Mouse (Mus musculus) heart, adult 2 months (tissue): ENCODE measurements around the gene Folr1. TPM values are rescaled to one million over a fixed set of nuclear protein-coding genes. Genes with fewer than 3 reads are reported as not detected.

Experiments used
- DNase-seq, 2 experiments: peaks; one replicate each; pipeline ENCODE4 v3.0.0; 2021
- H3K27ac ChIP-seq: fragments of 200-600 bp; 2 replicates; pipeline ENCODE4 v1.8.1; 2022
- H3K27me3 ChIP-seq: fragments of 200-500 bp; 2 replicates; pipeline ENCODE4 v1.6.1; 2012; ENCODE audit warnings: mild to moderate bottlenecking, low read length, inconsistent platforms, mixed read lengths; ENCODE audit not compliant: control insufficient read depth, insufficient read depth
- H3K36me3 ChIP-seq: fragments of 200-500 bp; 2 replicates; pipeline ENCODE4 v1.6.1; 2012; ENCODE audit warnings: low read length, inconsistent platforms; ENCODE audit not compliant: control insufficient read depth, insufficient read depth
- H3K4me1 ChIP-seq: fragments of 200-500 bp; 2 replicates; pipeline ENCODE4 v1.6.1; 2011; ENCODE audit warnings: low read length; ENCODE audit not compliant: control insufficient read depth, insufficient read depth
- H3K4me3 ChIP-seq: fragments of 200-600 bp; 2 replicates; pipeline ENCODE4 v1.8.1; 2022
- H3K79me2 ChIP-seq: fragments of 200-500 bp; replicated peaks from 2 replicates; pipeline ENCODE4 v1.6.1; 2012; ENCODE audit warnings: mild to moderate bottlenecking, inconsistent platforms, low read length, moderate library complexity, mixed read lengths; ENCODE audit not compliant: control insufficient read depth, insufficient read depth
- H3K9ac ChIP-seq: fragments of 200-500 bp; 2 replicates; pipeline ENCODE4 v1.6.1; 2012; ENCODE audit warnings: low read depth, mild to moderate bottlenecking, control low read depth, inconsistent platforms, low read length, mixed read lengths
- CTCF ChIP-seq: fragments of 200-600 bp; IDR thresholded peaks from 2 replicates; pipeline ENCODE4 v1.8.1; 2022; ENCODE audit warnings: antibody characterized with exemption, mild to moderate bottlenecking, moderate library complexity
- EP300 ChIP-seq: fragments of 200-500 bp; IDR thresholded peaks from 2 replicates; pipeline ENCODE4 v1.6.1; 2011; ENCODE audit warnings: low read depth, low read length, control low read depth; ENCODE audit not compliant: insufficient read depth
- POLR2A ChIP-seq: fragments of 200-500 bp; IDR thresholded peaks from 2 replicates; pipeline ENCODE4 v1.6.1; 2011; ENCODE audit warnings: mild to moderate bottlenecking, low read depth, low read length, control low read depth; ENCODE audit not compliant: insufficient read depth
- WGBS: fragments of 180-500 bp; shearing (Covaris S2); methylation state at CpG from one replicate; pipeline ENCODE4 v1.1.7; 2018; 5-methylcytosine and 5-hydroxymethylcytosine counted together
- intact Hi-C: fragments of 180-260 bp; cut with DNase I; formaldehyde crosslinking; loops from one replicate; pipeline ENCODE4 v1.15.1; 2025
- polyA plus RNA-seq: library from polyadenylated mRNA; depleted of rRNA; stranded (reverse); fragments of >200 nt; gene quantifications from 2 replicates; pipeline ENCODE4 v1.2.3, GENCODE M21; 2012
- total RNA-seq, 2 experiments: library from RNA; stranded (reverse); gene quantifications; 2 replicates each; pipeline ENCODE4 v1.2.3; 2021

Gene Folr1
- total and polyA plus RNA-seq, 3 experiments, result 0.39 TPM; not detected in 2

- peaks cover 2% of the 10 kb centered on the region; the same call in 1 of the 2 replicates for H3K4me1 ChIP-seq
- H3K36me3 ChIP-seq, result no peaks in the 10 kb centered on the region
Observed at GRCm38 (mm10) chr7:101857094-101857493, 13.5 kb downstream of the Folr1 start, which contains the start of gene Folr2. Folr2 (minus strand) TSS chr7:101857194.

GRCm38 (mm10) chr7:101853816-101854215, 16.8 kb downstream of the Folr1 start:
- intact Hi-C loops, result no loop called here
- 40% methylated on average over 2 of the region's 2 CpGs for WGBS
- DNase-seq, result no peak
- H3K79me2 ChIP-seq, result no peaks in the 10 kb centered on the region
- no peak overlapping the region for H3K27ac ChIP-seq
- no peak overlapping the region for H3K9ac ChIP-seq
- peaks cover 2% of the 10 kb centered on the region; the same call in 1 of the 2 replicates for H3K4me1 ChIP-seq
- no peak overlapping the region for H3K4me3 ChIP-seq
- H3K27me3 ChIP-seq, result no peaks in the 10 kb centered on the region
- no peaks in the 10 kb centered on the region for H3K36me3 ChIP-seq
- no peak for TF ChIP-seq CTCF
- TF ChIP-seq EP300, result no peak
- TF ChIP-seq POLR2A, result no peak

More at GRCm38 (mm10) chr7:101857094-101857493, 13.5 kb downstream of the Folr1 start, which contains the start of gene Folr2:
- TF ChIP-seq CTCF (no peak), EP300 (no peak), POLR2A (no peak)
- DNase-seq, result no peak
- 91% methylated on average over 4 of the region's 4 CpGs for WGBS
- Histone ChIP-seq H3K79me2 (no peaks in the 10 kb centered on the region), H3K4me3 (no peak within 1 kb of the TSS), H3K27me3 (no peaks in the 10 kb centered on the region), H3K9ac (no peak within 1 kb of the TSS), H3K27ac (no peak within 1 kb of the TSS)
- intact Hi-C loops, result no loop called here

GRCm38 (mm10) chr7:101852846-101853245, 17.7 kb downstream of the Folr1 start:
- TF ChIP-seq EP300, result no peak
- no peak for TF ChIP-seq POLR2A
- TF ChIP-seq CTCF, result no peak
- Histone ChIP-seq H3K9ac (no peak overlapping the region), H3K36me3 (no peaks in the 10 kb centered on the region), H3K27me3 (no peaks in the 10 kb centered on the region), H3K79me2 (no peaks in the 10 kb centered on the region), H3K4me1 (peaks cover 2% of the 10 kb centered on the region; the same call in 1 of the 2 replicates), H3K4me3 (no peak overlapping the region), H3K27ac (no peak overlapping the region)
- intact Hi-C loops, result no loop called here
- 87% methylated on average over 6 of the region's 6 CpGs for WGBS
- DNase-seq, result no peak

DNA sequence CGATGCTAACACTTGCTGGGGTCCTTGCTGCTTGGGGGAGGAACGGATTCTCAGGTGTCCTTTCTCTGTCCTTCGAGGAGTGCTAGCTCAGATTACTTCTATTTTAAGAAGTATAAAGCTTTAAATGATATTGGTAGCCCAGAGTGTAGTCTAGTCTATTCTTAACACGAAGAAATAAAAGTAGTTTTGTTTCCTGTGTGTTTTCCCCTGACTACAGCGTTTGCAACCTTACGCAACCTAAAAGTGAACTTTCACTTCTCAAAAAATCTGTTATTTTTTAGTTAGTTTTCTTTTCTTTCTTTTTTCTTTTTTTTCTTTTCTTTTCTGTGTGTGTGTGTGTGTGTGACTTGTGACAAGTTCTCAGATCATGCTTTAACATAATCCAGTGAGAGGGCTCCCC, 18.9 kb downstream of the Folr1 start:
- no peaks in the 10 kb centered on the region for H3K79me2 ChIP-seq
- no peak overlapping the region for H3K9ac ChIP-seq
- WGBS, result 61% methylated on average over 6 of the region's 6 CpGs
- intact Hi-C loops, result no loop called here
- no peak for TF ChIP-seq CTCF
- no peak for TF ChIP-seq POLR2A
- TF ChIP-seq EP300, result no peak
- DNase-seq, result no peak
- no peak overlapping the region for H3K4me3 ChIP-seq
- H3K27ac ChIP-seq, result no peak overlapping the region
- peaks cover 2% of the 10 kb centered on the region; the same call in 1 of the 2 replicates for H3K4me1 ChIP-seq
- no peaks in the 10 kb centered on the region for H3K36me3 ChIP-seq
- no peaks in the 10 kb centered on the region for H3K27me3 ChIP-seq

DNA sequence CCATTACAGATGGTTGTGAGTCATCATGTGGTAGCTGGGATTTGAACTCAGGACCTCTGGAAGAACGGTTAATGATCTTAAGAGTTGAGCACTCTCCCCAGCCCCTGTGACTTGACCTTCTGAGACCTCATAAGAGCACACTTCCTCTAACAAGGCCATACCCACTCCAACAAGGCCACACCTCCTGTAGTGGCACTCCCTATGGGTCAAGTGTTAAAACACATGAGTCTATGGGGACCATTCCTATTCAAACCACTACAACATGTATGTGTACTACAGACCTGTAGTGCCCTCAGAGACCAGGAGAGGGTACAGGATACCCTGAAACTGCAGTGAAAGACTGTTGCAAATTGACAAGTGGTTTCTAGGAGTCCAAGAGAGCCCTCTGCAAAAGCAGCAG, 22.7 kb downstream of the Folr1 start:
- H3K36me3 ChIP-seq, result no peaks in the 10 kb centered on the region
- TF ChIP-seq POLR2A (no peak), EP300 (no peak)
- 91% methylated on average over 1 of the region's 1 CpGs for WGBS
- H3K4me1 ChIP-seq, result peaks cover 2% of the 10 kb centered on the region; the same call in 1 of the 2 replicates
- no peaks in the 10 kb centered on the region for H3K27me3 ChIP-seq
- DNase-seq, result no peak
- intact Hi-C loops, result no loop called here
- H3K9ac ChIP-seq, result no peak overlapping the region
- no peak overlapping the region for H3K4me3 ChIP-seq
- H3K27ac ChIP-seq, result no peak overlapping the region
- no peaks in the 10 kb centered on the region for H3K79me2 ChIP-seq

DNA sequence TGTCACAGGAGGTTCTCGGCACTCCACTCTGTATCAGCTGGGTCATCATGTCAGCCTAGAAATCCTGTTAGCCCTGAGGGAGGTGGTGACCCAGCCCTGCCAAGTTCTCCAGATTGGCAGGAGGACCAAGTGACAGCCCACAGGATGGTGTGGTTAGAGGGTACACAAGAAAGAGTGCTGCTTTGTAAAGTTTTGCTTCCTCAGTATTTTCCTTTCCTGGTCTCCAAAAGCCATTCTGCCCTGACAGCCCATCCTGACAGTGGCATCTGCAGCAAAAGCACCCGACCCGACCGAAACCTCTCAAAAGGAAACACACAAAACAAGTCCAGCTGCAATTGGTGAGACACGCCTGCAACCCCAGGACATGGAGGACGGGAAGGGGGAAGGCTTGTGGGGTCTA, 26.4 kb downstream of the Folr1 start:
- Histone ChIP-seq H3K27me3 (no peaks in the 10 kb centered on the region), H3K4me1 (no peaks in the 10 kb centered on the region), H3K79me2 (no peaks in the 10 kb centered on the region), H3K27ac (no peak overlapping the region), H3K9ac (no peak overlapping the region), H3K36me3 (no peaks in the 10 kb centered on the region), H3K4me3 (no peak overlapping the region)
- intact Hi-C loops, result no loop called here
- WGBS, result 71% methylated on average over 6 of the region's 6 CpGs
- no peak for DNase-seq
- TF ChIP-seq EP300 (no peak), CTCF (no peak), POLR2A (no peak)
